Mouse (Mus musculus) G1E (cell line): ENCODE measurements around the gene Wdr5b.

Source experiments
- CTCF ChIP-seq: IDR thresholded peaks from 2 replicates; pipeline ENCODE4 v1.5.1; 2012; ENCODE audit warnings: low read depth, low read length, inconsistent platforms, mixed read lengths
- GATA1 ChIP-seq: IDR thresholded peaks from 2 replicates; pipeline ENCODE4 v1.6.1; 2012; ENCODE audit warnings: borderline replicate concordance, low read length, inconsistent platforms, mixed read lengths
- GATA2 ChIP-seq: IDR thresholded peaks from 2 replicates; pipeline ENCODE4 v1.6.1; 2012; ENCODE audit warnings: low read depth, low read length, inconsistent platforms, borderline replicate concordance
- POLR2AphosphoS5 ChIP-seq: IDR thresholded peaks from 2 replicates; pipeline ENCODE4 v1.6.1; 2012; ENCODE audit warnings: low read depth, low read length, inconsistent platforms; ENCODE audit not compliant: insufficient replicate concordance

DNA sequence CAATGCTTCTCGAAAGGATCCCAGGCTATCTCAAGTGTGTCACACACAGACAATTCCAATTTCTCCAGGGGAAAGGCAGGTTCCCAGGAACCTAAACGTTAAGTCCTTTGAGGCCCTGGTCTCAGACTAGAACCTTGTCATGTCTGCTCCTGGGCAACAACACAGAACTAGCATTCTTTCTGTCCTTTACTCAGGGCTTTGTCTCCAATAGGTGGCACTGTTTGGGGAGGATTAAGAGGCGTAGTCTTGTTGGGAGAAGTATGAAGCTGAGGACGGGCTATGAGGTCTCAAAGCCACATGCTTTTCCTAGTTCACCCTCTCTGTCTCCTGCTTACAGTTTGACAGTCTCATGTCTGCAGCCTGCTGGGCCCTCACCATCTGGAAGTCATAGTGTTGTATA is 6.5 kb downstream of the Wdr5b start:
- no peak for TF ChIP-seq CTCF
- TF ChIP-seq GATA1, result no peak
- no peak for TF ChIP-seq GATA2
- TF ChIP-seq POLR2AphosphoS5, result no peak
